Mouse (Mus musculus) hindbrain, embryonic 14.5 days (tissue): ENCODE data around the gene Fam174a. TPM values are rescaled to one million over a fixed set of nuclear protein-coding genes. Genes with fewer than 3 reads are reported as not detected.

Experiments used
- ATAC-seq: fragments of 200-750 bp; cut with Nextera tagmentation; 2 replicates; pipeline ENCODE4 v1.8.0; 2017; ENCODE audit warnings: moderate number of reproducible peaks, mild to moderate bottlenecking, moderate TSS enrichment, moderate library complexity; ENCODE audit not compliant: low FRiP score
- DNase-seq: peaks from one replicate; pipeline ENCODE4 v3.0.0-alpha.2; 2015; ENCODE audit warnings: low spot score
- H3K27ac ChIP-seq: fragments of 300-500 bp; sonication (generic); 2 replicates; pipeline ENCODE4 v1.5.1; 2014; ENCODE audit warnings: mild to moderate bottlenecking, moderate library complexity
- H3K27me3 ChIP-seq: fragments of 300-500 bp; sonication (generic); 2 replicates; pipeline ENCODE4 v1.6.1; 2014; ENCODE audit warnings: mild to moderate bottlenecking, low read length, mixed read lengths; ENCODE audit not compliant: control insufficient read depth, insufficient read depth
- H3K36me3 ChIP-seq: fragments of 300-500 bp; sonication (generic); replicated peaks from 2 replicates; pipeline ENCODE4 v1.6.1; 2014; ENCODE audit not compliant: control insufficient read depth, insufficient read depth
- H3K4me1 ChIP-seq: fragments of 300-500 bp; sonication (generic); replicated peaks from 2 replicates; pipeline ENCODE4 v1.6.1; 2014; ENCODE audit warnings: antibody characterized with exemption, low read length, mixed read lengths; ENCODE audit not compliant: control insufficient read depth, insufficient read depth
- H3K4me2 ChIP-seq: fragments of 300-500 bp; sonication (generic); replicated peaks from 2 replicates; pipeline ENCODE4 v1.6.1; 2014; ENCODE audit warnings: mild to moderate bottlenecking, moderate library complexity
- H3K4me3 ChIP-seq: fragments of 300-500 bp; sonication (generic); replicated peaks from 2 replicates; pipeline ENCODE4 v1.5.1; 2014; ENCODE audit warnings: mild to moderate bottlenecking, low read length
- H3K9ac ChIP-seq: fragments of 300-500 bp; sonication (generic); 2 replicates; pipeline ENCODE4 v1.6.1; 2014
- H3K9me3 ChIP-seq: fragments of 300-500 bp; sonication (generic); 2 replicates; pipeline ENCODE4 v1.6.1; 2016; ENCODE audit warnings: low read length; ENCODE audit not compliant: control insufficient read depth
- WGBS: fragments of 180-500 bp; shearing (Covaris S2); extraction: QIAGEN DNeasy Blood & Tissue Kit; methylation state at CpG from one replicate; pipeline ENCODE4 v1.1.7; 2014; 5-methylcytosine and 5-hydroxymethylcytosine counted together
- polyA plus RNA-seq: library from polyadenylated mRNA; unstranded; fragments of >200 nt; fragmentation: Nextera tagmentation; extraction: Ambion mirVana; gene quantifications from 2 replicates; pipeline ENCODE4 v1.2.1, GENCODE M21; 2014

The Fam174a gene
- polyA plus RNA-seq, 1 experiment from 2014 or later = 29.4 TPM

DNA sequence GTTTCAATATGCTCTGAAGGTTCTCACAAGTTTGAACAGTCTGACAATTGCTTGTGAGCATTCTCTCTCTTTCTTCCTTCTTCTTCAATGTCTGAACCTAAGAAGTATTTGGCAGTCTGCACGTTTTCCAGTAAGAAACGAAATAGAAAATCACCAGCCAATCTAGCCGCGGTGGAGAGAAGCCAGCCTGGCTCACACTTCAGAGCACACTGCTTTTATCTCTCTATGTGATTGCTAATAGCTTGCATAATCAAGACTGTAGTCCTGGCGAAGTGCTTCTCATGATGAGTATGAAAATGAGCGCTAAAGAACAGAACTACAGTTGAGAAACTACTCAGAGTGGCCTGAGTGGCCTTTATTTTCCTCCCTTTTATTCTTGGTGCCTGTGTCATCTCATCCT is 62.0 kb downstream of the Fam174a start:
- H3K27ac ChIP-seq = no peak overlapping the region
- H3K9ac ChIP-seq = no peak overlapping the region
- DNase-seq (no peak), ATAC-seq (no peak)
- no peaks in the 10 kb centered on the region for H3K36me3 ChIP-seq
- no peaks in the 10 kb centered on the region for H3K9me3 ChIP-seq
- H3K27me3 ChIP-seq = no peaks in the 10 kb centered on the region
- no peak overlapping the region for H3K4me3 ChIP-seq
- no peaks in the 10 kb centered on the region for H3K4me1 ChIP-seq
- WGBS = 64% methylated on average over 6 of the region's 6 CpGs
- H3K4me2 ChIP-seq = no peak overlapping the region

DNA sequence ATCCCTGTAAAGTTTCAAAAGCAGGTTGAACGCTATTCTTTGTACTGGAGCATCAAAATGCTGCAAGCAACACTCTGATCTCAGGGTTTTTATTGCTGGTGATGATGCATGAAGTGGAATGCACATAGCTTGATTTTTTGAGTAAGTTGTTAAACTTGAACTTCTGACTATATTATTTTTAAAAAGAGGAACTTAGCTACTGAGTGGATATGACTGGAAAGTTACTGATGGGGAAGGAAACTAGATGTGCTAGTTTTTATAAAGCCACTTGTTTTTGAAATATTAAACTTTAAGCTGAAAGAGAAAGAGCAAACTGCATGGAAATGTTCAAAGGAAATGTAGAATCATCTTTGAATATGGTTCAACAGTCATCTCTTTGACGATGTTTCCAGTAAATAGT is 67.6 kb downstream of the Fam174a start:
- Histone ChIP-seq H3K27ac (no peak overlapping the region), H3K4me3 (no peak overlapping the region), H3K4me1 (no peaks in the 10 kb centered on the region), H3K36me3 (no peaks in the 10 kb centered on the region), H3K27me3 (no peaks in the 10 kb centered on the region), H3K9me3 (0 out of 2 replicates have a peak, but pooled peaks cover 5% of the 10 kb centered on the region), H3K4me2 (no peak overlapping the region), H3K9ac (no peak overlapping the region)
- DNase-seq = no peak
- WGBS = 80% methylated on average over 2 of the region's 2 CpGs
- no peak for ATAC-seq
